Mouse (Mus musculus): ENCODE measurements around the gene Lcn11.
"Not testable (repeated sequence)": the region's sequence is repeated elsewhere in the genome, so short reads cannot be mapped to it uniquely, and the experiment has no call there.

The Lcn11 gene

GRCm38 (mm10) chr2:25776717-25777116 is at the start of gene Lcn11:
Gene Lcn11 (plus strand): TSS chr2:25777017.
- DNase-seq: no peak

GRCm38 (mm10) chr2:25733199-25733930 is 43.5 kb upstream of the Lcn11 start:
- DNase-seq: no peak

DNA sequence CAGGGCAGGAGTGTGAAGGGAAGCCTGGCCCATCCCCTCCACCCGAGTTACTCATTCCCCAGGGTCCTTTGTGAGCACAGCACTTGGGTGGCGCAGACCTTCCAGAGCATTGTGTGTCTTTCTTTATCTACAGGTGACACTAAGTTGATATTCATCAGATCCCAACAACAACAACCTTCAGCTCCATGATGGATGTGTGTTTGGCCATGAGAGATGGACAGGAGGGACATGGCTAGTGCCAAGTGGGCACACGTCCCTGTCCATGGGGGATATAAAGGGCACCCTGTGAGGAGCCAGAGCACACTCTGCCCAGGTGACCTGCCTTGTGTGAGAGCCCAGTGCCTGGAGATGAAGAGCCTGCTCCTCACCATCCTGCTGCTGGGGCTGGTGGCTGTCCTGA is 40.1 kb upstream of the Lcn11 start, which contains the start of gene Obp2b:
TSS of gene Obp2b (plus strand) at position 301 of the 400 bp plus-strand sequence.
- DNase-seq: not testable (repeated sequence)

- no peak for DNase-seq
Measured at GRCm38 (mm10) chr2:25741671-25742070, 35.1 kb upstream of the Lcn11 start.

DNA sequence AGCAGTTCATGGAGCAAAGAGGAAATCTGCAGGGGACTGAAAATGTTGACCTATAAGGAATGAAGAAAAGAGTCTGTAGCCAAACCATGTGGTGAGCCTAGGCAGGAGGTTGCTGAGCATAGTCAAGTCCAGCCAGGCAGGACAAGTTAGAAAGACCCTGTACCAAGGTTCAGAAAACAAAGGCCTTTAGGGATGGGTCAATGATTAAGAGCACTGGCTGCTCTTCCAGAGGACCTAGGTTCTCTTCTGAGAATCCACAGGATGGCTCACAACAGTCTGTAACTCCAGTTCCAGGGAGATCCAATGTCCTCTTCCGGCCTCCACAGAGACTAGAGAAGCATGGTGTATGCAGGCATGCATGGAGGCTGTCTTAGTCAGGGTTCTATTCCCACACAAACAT is 22.6 kb upstream of the Lcn11 start:
- no peak for DNase-seq

- DNase-seq: no peak
Measured at GRCm38 (mm10) chr2:25758064-25758625, 18.7 kb upstream of the Lcn11 start.

DNA sequence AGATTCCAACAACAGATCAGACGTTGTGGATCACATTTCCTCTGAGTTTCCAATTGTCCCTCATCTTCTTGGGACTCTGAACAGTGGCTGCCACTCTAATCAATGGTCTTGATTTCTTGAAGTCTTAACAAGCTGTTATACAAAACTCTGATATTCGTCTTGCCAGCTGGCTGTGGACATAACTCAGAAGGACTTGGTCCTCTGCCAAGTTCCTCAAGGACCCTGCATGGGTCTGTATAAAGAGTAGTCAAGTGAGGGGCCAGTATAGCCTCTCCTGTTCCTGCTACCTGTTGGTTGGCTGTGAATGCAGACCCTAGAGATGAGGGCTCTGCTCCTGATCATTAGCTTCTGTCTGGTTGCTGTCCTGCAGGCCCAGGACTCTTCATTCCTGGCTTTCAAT is 11.5 kb upstream of the Lcn11 start, which contains the start of gene Lcn3:
TSS of gene Lcn3 (plus strand) at position 301 of the 400 bp plus-strand sequence.
- DNase-seq: no peak

DNA sequence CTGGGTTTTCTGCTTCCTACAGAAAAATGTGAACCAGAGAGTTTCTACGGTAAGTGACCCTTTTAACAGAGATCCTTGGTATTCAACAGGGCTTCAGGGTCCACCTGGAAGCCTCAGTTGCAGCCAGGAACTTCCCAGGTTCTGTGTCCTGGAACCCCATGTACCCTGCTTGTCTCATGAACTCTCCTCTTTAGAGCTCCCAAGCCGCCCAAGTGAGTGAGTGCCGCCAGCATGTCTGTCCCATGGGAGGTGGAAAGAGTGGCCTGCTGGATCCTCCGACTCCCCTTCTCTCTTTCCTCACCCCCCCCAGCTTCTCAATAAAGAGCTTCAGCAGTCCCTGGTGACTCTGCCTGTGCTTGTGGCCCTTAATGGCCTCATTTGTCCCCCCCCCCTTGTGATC is 9.1 kb upstream of the Lcn11 start:
- DNase-seq: no peak

DNA sequence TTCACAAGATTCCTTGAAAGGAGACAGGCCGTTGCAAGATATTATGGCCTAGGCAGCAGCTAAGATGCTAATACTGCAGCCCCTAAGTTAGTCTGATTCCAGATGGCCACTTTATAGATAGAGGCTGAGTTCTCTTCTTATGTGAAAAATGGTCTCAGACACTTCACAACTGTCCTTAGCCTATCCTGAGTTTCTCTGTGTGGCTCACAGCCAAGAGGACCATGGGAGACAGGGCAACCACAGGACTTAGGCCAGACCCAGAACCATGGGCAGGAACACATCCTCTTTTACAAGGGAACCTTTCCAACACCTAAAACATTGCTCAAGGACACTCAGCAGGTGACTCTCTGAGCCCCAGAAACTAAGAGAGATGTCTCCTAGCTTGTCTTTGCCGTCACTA is 3.3 kb upstream of the Lcn11 start:
- no peak for DNase-seq

GRCm38 (mm10) chr2:25774640-25775039 is 2.2 kb upstream of the Lcn11 start:
- DNase-seq: no peak

DNA sequence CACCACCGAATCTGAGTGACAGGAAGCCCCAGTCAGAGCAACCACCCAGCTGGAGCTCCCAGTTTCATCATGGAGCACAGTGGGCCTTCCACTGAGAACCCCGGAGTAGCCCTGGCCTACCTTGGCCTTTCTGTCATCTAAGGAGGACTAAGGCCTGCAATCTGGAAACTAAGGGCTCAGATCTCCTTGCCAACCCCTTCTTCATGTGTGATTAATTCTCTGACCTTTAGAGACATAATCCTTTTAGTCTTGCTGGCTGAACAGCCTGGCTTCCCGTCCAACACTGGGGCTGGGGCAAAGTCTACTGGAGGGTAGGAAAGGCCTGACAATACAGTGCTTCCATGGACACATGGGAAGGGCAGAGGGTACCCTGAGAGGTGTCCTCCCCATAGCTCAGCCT is 826 bp upstream of the Lcn11 start:
- no peak for DNase-seq

DNA sequence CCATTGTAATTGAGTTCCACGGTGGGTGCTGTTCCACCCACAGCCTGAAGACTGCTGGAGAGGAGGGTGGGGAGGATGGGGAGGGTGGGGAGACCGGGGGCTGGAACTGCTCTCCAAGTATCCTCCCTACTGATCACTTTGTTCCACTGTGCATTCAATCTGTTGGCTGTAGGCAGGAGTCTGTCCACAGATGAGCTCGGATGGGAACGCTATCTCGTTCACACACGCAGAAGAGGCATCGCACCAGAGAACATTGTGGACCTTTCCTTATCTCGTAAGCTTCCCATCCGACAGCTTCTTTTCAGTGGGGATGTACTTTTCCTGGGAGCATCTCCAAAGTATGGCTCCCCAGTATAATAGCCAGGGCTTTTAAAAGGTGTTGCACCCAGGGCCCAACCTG is 2.3 kb downstream of the Lcn11 start:
- no peak for DNase-seq

- no peak for DNase-seq
Measured at GRCm38 (mm10) chr2:25780921-25781320, 4.1 kb downstream of the Lcn11 start.

GRCm38 (mm10) chr2:25781957-25782356 is 5.1 kb downstream of the Lcn11 start, which contains the start of gene Gm13539:
Gene Gm13539 (plus strand): TSS chr2:25782257.
- DNase-seq: no peak

DNA sequence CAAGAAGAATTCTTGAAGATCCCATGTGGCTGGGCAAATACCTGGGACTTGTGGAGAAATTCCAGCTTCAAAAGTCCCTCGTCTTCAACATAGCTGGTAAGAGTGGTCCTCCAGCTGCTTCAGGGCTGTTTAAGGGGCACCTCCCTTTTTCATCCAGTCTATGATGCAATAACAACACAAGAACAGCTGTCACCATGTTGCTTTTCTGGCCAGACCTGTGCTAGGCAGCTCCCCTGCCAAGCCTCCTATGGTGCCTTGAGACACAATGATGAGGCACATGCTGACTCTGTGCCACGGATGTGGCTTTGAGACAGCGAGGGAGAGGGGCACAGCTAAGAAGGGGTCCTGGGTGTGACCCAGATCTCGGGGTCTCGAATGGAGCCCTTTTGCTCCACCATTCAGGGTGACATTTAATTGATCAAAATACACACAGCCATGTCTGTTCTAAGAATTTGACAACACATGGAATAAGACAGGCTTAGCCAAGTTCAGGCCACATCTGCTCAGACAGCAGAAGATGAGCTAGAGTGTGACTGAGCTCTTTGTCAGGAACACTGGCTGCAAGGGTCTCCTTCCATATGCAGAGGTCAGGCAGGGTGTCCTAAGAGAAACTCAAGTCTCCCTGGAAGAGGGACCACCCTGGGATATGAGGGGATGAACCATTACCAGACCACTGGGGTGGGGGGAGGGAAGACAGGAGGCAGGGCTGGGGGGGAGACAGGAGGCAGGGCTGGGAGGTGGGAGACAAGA is 8.9 kb downstream of the Lcn11 start:
- DNase-seq: no peak

DNA sequence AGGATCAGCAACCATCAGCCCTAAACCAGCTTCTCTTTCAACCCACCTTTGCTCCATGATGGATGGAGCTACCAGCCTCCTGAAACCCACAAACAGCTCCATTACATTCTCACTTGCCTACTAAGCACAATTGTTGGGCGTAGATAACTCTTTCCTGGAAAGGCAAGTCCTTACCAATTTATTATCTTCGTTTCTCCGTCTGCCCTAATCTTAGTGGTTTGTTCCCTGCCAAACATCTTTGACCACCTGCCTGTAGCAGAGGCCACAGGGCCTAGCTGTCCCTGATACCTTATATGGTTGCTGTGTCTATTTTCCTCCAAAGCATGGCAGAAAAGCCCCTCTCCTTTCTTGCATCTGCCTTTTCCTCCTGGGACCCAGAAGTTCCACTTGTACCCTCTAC is 12.3 kb downstream of the Lcn11 start:
- no peak for DNase-seq

- no peak for DNase-seq
Measured at GRCm38 (mm10) chr2:25797635-25798034, 20.8 kb downstream of the Lcn11 start.

DNA sequence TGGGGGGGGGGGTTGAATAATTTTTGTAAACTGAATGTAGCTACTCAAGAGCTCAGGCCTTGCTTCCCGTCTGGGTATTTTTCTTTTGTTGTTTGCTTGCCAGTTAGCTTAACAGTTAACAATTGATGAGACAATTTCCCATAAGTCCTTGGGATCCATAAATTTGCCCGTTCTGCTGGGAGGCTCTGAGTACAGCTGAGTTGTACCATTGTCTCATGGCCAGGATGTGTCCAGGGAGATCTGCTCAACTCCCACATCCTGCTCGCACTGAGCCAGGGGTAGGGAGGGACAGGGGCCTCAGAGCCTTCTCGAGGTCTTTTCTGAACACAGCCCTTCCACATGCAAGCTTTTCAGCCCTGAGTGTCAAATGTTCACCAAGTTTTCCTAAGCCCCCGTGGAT is 21.2 kb downstream of the Lcn11 start:
- no peak for DNase-seq

GRCm38 (mm10) chr2:25811711-25812110 is 34.9 kb downstream of the Lcn11 start:
- DNase-seq: no peak

GRCm38 (mm10) chr2:25813364-25813763 is 36.5 kb downstream of the Lcn11 start:
- DNase-seq: no peak

- not testable (repeated sequence) for DNase-seq
Measured at GRCm38 (mm10) chr2:25815748-25816147, 38.9 kb downstream of the Lcn11 start, which contains the start of gene Glt6d1. Gene Glt6d1 (minus strand): TSS chr2:25815848.

DNA sequence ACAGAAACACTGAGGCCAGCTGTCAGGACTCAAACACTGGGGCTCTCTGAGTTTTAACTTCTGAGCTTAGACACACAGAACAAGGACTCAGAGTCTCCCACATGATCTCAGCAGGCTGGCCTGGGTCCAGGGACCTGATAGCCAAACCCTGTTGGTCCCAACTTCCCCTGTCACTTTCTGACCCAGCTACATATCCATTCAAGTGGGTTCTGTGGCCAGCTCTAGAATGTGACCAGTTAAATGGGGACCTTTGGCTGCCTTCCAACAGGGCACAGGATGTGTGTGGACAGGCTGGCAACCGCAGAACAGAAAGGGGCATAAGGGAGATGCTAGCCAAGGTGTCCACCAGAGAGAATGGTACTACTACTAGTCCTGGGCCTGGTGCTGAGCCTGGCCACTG is 46.0 kb downstream of the Lcn11 start, which contains the start of gene Lcn9:
TSS of gene Lcn9 (plus strand) at position 348 of the 400 bp plus-strand sequence.
- DNase-seq: no peak

DNA sequence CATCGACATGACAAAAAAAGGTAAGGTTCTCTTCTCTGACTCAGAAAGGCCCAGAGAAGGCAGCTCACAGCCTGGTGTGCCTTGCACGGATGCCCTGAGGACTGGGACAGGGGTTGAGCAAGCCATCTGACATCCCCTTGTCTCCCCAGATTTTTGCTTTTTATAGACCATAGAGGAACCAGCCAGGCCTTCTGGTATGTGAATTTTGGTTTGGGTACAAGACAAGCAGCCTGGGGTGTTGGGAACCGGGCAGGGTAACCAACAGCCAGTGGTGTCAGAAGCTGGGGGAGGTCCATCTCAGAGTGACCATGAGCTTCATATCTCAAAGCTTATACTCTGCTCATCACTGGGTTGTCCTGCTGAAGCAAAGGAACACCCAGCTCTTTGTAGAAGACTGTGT is 47.9 kb downstream of the Lcn11 start:
- no peak for DNase-seq

Data from retina, postnatal 1 day (tissue).